Mouse (Mus musculus) C2C12 (cell line): Measurements from ENCODE around the gene Spata17.

ENCODE experiments used
- CEBPB ChIP-seq: IDR thresholded peaks from one replicate; pipeline ENCODE4 v1.6.1; 2011; ENCODE audit warnings: low read depth, mild to moderate bottlenecking, control low read depth, moderate library complexity
- CTCF ChIP-seq: IDR thresholded peaks from one replicate; pipeline ENCODE4 v1.5.1; 2011; ENCODE audit not compliant: control insufficient read depth, insufficient read depth, insufficient read length
- FOSL1 ChIP-seq: IDR thresholded peaks from one replicate; pipeline ENCODE4 v1.8.0; 2011; ENCODE audit warnings: mild to moderate bottlenecking, low read length; ENCODE audit not compliant: poor library complexity, insufficient read depth, severe bottlenecking
- MAX ChIP-seq: IDR thresholded peaks from one replicate; pipeline ENCODE4 v1.6.1; 2011; ENCODE audit warnings: mild to moderate bottlenecking, control low read depth
- MYOD1 ChIP-seq: IDR thresholded peaks from one replicate; pipeline ENCODE4 v1.6.1; 2011; ENCODE audit warnings: low read depth; ENCODE audit not compliant: control insufficient read depth, insufficient read length
- MYOG ChIP-seq: IDR thresholded peaks from one replicate; pipeline ENCODE4 v1.6.1; 2011; ENCODE audit not compliant: control insufficient read depth, insufficient read length; ENCODE audit errors: extremely low read depth
- USF1 ChIP-seq: IDR thresholded peaks from one replicate; pipeline ENCODE4 v1.6.1; 2011; ENCODE audit warnings: low read depth, mild to moderate bottlenecking, control low read depth, moderate library complexity

DNA sequence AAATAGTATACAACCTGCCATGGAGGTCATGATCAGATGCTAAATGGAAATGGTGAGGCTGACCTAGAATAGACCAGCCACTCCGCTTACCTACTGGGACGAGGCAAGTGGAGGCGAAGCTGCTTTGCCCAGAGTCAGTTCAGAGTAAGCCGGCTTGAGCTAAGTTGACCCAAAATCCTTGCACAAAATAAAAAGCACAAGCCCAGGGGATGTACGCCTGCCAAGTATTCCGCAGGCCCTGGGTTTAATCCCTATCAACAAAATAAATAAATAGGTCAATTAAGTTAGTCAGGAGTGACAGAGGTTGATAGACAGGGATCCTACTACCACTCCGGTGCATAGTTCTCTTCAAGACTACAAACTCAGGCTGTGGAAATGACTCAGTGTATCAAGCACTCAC lies 207.0 kb downstream of the Spata17 start:
- TF ChIP-seq CTCF (no peak), CEBPB (no peak), MAX (no peak), USF1 (no peak), MYOD1 (no peak), MYOG (no peak), FOSL1 (no peak)
